Mouse (Mus musculus): ENCODE results near the gene Olfr71. TPM values are rescaled to one million over a fixed set of nuclear protein-coding genes. Genes with fewer than 3 reads are reported as not detected.

Gene Olfr71
- polyA plus RNA-seq, 1 experiment from 2014 or later: not detected

GRCm38 (mm10) chr4:43674974-43675373 is 35.1 kb downstream of the Olfr71 start:
- H3K4me1 ChIP-seq: 0 out of 2 replicates have a peak, but pooled peaks cover 3% of the 10 kb centered on the region
- 72% methylated on average over 5 of the region's 5 CpGs for WGBS
- H3K27me3 ChIP-seq (replicated peaks): no peaks in the 10 kb centered on the region
- no peak overlapping the region for H3K4me3 ChIP-seq (replicated peaks)
- H3K36me3 ChIP-seq: peaks cover 6% of the 10 kb centered on the region
- H3K27ac ChIP-seq: no peak overlapping the region
- no peak for ATAC-seq (ENCODE audit: insufficient read depth, low FRiP score, low read depth)
- no peak overlapping the region for H3K9ac ChIP-seq
- no peaks in the 10 kb centered on the region for H3K9me3 ChIP-seq
- no peak overlapping the region for H3K4me2 ChIP-seq

GRCm38 (mm10) chr4:43673703-43674102 is 36.4 kb downstream of the Olfr71 start:
- no peak for ATAC-seq (ENCODE audit: insufficient read depth, low FRiP score, low read depth)
- Histone ChIP-seq H3K9ac (no peak overlapping the region), H3K4me2 (no peak overlapping the region), H3K27me3 (replicated peaks) (no peaks in the 10 kb centered on the region), H3K9me3 (no peaks in the 10 kb centered on the region), H3K27ac (no peak overlapping the region), H3K4me1 (peaks cover 12% of the 10 kb centered on the region), H3K36me3 (peaks cover 6% of the 10 kb centered on the region), H3K4me3 (replicated peaks) (no peak overlapping the region)
- WGBS: 77% methylated on average over 8 of the region's 8 CpGs

- ATAC-seq (ENCODE audit: insufficient read depth, low FRiP score, low read depth): no peak
- peaks cover 14% of the 10 kb centered on the region for H3K4me1 ChIP-seq
- WGBS: 4% methylated on average over 2 of the region's 2 CpGs
- no peak overlapping the region for H3K9ac ChIP-seq
- no peak overlapping the region for H3K27ac ChIP-seq
- peaks cover 2% of the 10 kb centered on the region for H3K36me3 ChIP-seq
- no peaks in the 10 kb centered on the region for H3K27me3 ChIP-seq (replicated peaks)
- H3K4me3 ChIP-seq (replicated peaks): no peak overlapping the region
- H3K9me3 ChIP-seq: no peaks in the 10 kb centered on the region
- H3K4me2 ChIP-seq: no peak overlapping the region
Observed at GRCm38 (mm10) chr4:43672070-43672469, 38.0 kb downstream of the Olfr71 start.

- Histone ChIP-seq H3K36me3 (no peaks in the 10 kb centered on the region), H3K4me1 (peaks cover 14% of the 10 kb centered on the region), H3K9me3 (no peaks in the 10 kb centered on the region), H3K4me3 (replicated peaks) (peak overlapping the region; percentile 84), H3K4me2 (peak overlapping the region; percentile 86), H3K27ac (0 out of 2 replicates have a peak overlapping the region, but pooled peaks have one; percentile 31), H3K27me3 (replicated peaks) (0 out of 2 replicates have a peak, but pooled peaks cover 3% of the 10 kb centered on the region), H3K9ac (peak overlapping the region; percentile 90)
- ATAC-seq (ENCODE audit: insufficient read depth, low FRiP score, low read depth): peak; percentile 65
- WGBS: 1% methylated on average over 24 of the region's 25 CpGs
Observed at GRCm38 (mm10) chr4:43669428-43669794, 40.6 kb downstream of the Olfr71 start.

- Histone ChIP-seq H3K27me3 (replicated peaks) (0 out of 2 replicates have a peak, but pooled peaks cover 4% of the 10 kb centered on the region), H3K4me2 (peak within 1 kb of the TSS; percentile 86), H3K9me3 (no peaks in the 10 kb centered on the region), H3K4me1 (peaks cover 14% of the 10 kb centered on the region), H3K36me3 (no peaks in the 10 kb centered on the region), H3K9ac (peak within 1 kb of the TSS; percentile 90), H3K4me3 (replicated peaks) (peak within 1 kb of the TSS; percentile 84), H3K27ac (0 out of 2 replicates have a peak within 1 kb of the TSS, but pooled peaks have one; percentile 31)
- peak; percentile 95 for ATAC-seq (ENCODE audit: insufficient read depth, low FRiP score, low read depth)
- WGBS: 1% methylated on average over 39 of the region's 41 CpGs
Observed at GRCm38 (mm10) chr4:43668782-43669427, 41.1 kb downstream of the Olfr71 start, which contains the start of the genes Tmem8b and Fam221b. Gene Tmem8b (plus strand): TSS chr4:43668971. Gene Fam221b (minus strand): TSS chr4:43669145.

GRCm38 (mm10) chr4:43666412-43666811 is 43.6 kb downstream of the Olfr71 start:
- WGBS: 22% methylated on average over 4 of the region's 4 CpGs
- H3K4me2 ChIP-seq: no peak overlapping the region
- H3K36me3 ChIP-seq: no peaks in the 10 kb centered on the region
- peaks cover 16% of the 10 kb centered on the region; the same call in 1 of the 2 replicates for H3K27me3 ChIP-seq (replicated peaks)
- no peaks in the 10 kb centered on the region for H3K9me3 ChIP-seq
- H3K4me1 ChIP-seq: peaks cover 14% of the 10 kb centered on the region
- no peak overlapping the region for H3K27ac ChIP-seq
- H3K4me3 ChIP-seq (replicated peaks): no peak overlapping the region
- ATAC-seq (ENCODE audit: insufficient read depth, low FRiP score, low read depth): no peak
- H3K9ac ChIP-seq: no peak overlapping the region

- ATAC-seq (ENCODE audit: insufficient read depth, low FRiP score, low read depth): no peak
- H3K4me2 ChIP-seq: peak overlapping the region; percentile 78
- 60% methylated on average over 4 of the region's 4 CpGs for WGBS
- no peaks in the 10 kb centered on the region for H3K9me3 ChIP-seq
- H3K27me3 ChIP-seq (replicated peaks): 0 out of 2 replicates have a peak, but pooled peaks cover 3% of the 10 kb centered on the region
- no peak overlapping the region for H3K9ac ChIP-seq
- no peak overlapping the region for H3K27ac ChIP-seq
- peak overlapping the region; percentile 77; the same call in 1 of the 2 replicates for H3K4me3 ChIP-seq (replicated peaks)
- no peaks in the 10 kb centered on the region for H3K4me1 ChIP-seq
- H3K36me3 ChIP-seq: no peaks in the 10 kb centered on the region
Observed at GRCm38 (mm10) chr4:43657146-43657545, 52.9 kb downstream of the Olfr71 start.

- Histone ChIP-seq H3K4me1 (no peaks in the 10 kb centered on the region), H3K27ac (peak within 1 kb of the TSS; percentile 91), H3K4me3 (replicated peaks) (peak within 1 kb of the TSS; percentile 77), H3K9me3 (no peaks in the 10 kb centered on the region), H3K27me3 (replicated peaks) (0 out of 2 replicates have a peak, but pooled peaks cover 3% of the 10 kb centered on the region), H3K4me2 (peak within 1 kb of the TSS; percentile 78), H3K9ac (peak within 1 kb of the TSS; percentile 70), H3K36me3 (no peaks in the 10 kb centered on the region)
- ATAC-seq (ENCODE audit: insufficient read depth, low FRiP score, low read depth): peak; percentile 96
- under 1% methylated on average over 34 of the region's 34 CpGs for WGBS
Observed at GRCm38 (mm10) chr4:43656339-43657109, 53.5 kb downstream of the Olfr71 start, which contains the start of gene Hint2. Gene Hint2 (minus strand): TSS chr4:43656466.

GRCm38 (mm10) chr4:43655656-43656338 is 54.3 kb downstream of the Olfr71 start:
- peak overlapping the region; percentile 70 for H3K9ac ChIP-seq
- H3K27me3 ChIP-seq (replicated peaks): 0 out of 2 replicates have a peak, but pooled peaks cover 3% of the 10 kb centered on the region
- peak overlapping the region; percentile 77 for H3K4me3 ChIP-seq (replicated peaks)
- WGBS: 6% methylated on average over 33 of the region's 34 CpGs
- H3K4me2 ChIP-seq: peak overlapping the region; percentile 78
- H3K9me3 ChIP-seq: no peaks in the 10 kb centered on the region
- peak; percentile 8; the same call in 1 of the 2 replicates for ATAC-seq (ENCODE audit: insufficient read depth, low FRiP score, low read depth)
- H3K36me3 ChIP-seq: no peaks in the 10 kb centered on the region
- H3K27ac ChIP-seq: peak overlapping the region; percentile 91
- no peaks in the 10 kb centered on the region for H3K4me1 ChIP-seq

All from stomach, embryonic 15.5 days (tissue).